31 mouse cellular contexts compared by ENCODE assay signal in the genomic region with DNA sequence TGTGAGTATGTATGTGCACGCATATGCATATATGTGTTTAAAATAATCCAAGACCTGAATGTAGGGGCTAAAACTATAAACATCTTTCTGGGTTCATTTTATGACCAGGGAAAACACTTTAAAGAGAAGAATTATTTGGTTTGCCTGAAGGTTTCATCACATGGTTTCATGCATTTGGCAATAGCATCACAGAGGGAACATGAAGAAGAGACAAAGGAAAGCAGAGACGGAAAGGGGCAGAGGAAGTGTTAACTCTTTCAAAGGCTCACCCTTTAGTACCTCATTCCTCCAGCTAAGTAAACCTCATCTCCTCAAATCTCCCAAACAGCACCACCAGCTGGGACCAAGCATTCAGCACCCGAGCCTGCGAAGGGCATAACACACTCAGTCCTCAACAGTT.
"Had no signal": no experiment of that assay in that cellular context is flagged by ENCODE, and none has a peak within 500 bp of the region (broad histone marks: within the 10 kb centered on the region; RNA-seq: fewer than 3 reads in every experiment).

No protein-coding gene starts in this region.

- H3K4me2 ChIP-seq: limb, embryonic 12.5 days; limb, embryonic 13.5 days; limb, embryonic 15.5 days; liver, embryonic 11.5 days; liver, embryonic 12.5 days; liver, embryonic 13.5 days; liver, embryonic 15.5 days; lung, embryonic 14.5 days; lung, embryonic 15.5 days; midbrain, embryonic 12.5 days; midbrain, embryonic 13.5 days; midbrain, embryonic 15.5 days; neural tube, embryonic 12.5 days had no signal

- H3K36me3 ChIP-seq: lung, embryonic 15.5 days; midbrain, embryonic 12.5 days; midbrain, embryonic 13.5 days; midbrain, embryonic 15.5 days; neural tube, embryonic 12.5 days had no signal

- DNase-seq: left cerebral cortex, postnatal 4 days; liver; liver, embryonic 13.5 days; liver, postnatal 0 days; lung, adult 18-20 months; lung, adult 2 months; lung, embryonic 14.5 days; lung, postnatal 10 days; lung, postnatal 14 days; lung, postnatal 36 days; lung, postnatal 4 days had no signal

- H3K9ac ChIP-seq: limb, embryonic 12.5 days; limb, embryonic 13.5 days; limb, embryonic 15.5 days; liver, embryonic 12.5 days; liver, embryonic 13.5 days; liver, embryonic 14.5 days; liver, embryonic 15.5 days; liver, postnatal 0 days; lung, embryonic 14.5 days; lung, embryonic 15.5 days; midbrain, embryonic 12.5 days; midbrain, embryonic 13.5 days; midbrain, embryonic 15.5 days; neural tube, embryonic 12.5 days had no signal

- H3K4me1 ChIP-seq: limb, embryonic 10.5 days; limb, embryonic 12.5 days; limb, embryonic 13.5 days; liver, embryonic 15.5 days; lung, embryonic 15.5 days; midbrain, embryonic 10.5 days; midbrain, embryonic 12.5 days; midbrain, embryonic 13.5 days; midbrain, embryonic 15.5 days; neural tube, embryonic 12.5 days had no signal

- H3K27ac ChIP-seq: left cerebral cortex, adult 2 months; limb, embryonic 10.5 days; limb, embryonic 12.5 days; limb, embryonic 13.5 days; limb, embryonic 15.5 days; liver, embryonic 12.5 days; liver, embryonic 13.5 days; liver, embryonic 14.5 days; liver, embryonic 15.5 days; lung, embryonic 15.5 days; macrophage; midbrain, embryonic 10.5 days; midbrain, embryonic 12.5 days; midbrain, embryonic 13.5 days; midbrain, embryonic 15.5 days; neural tube, embryonic 12.5 days had no signal

- H3K9me3 ChIP-seq: limb, embryonic 10.5 days; limb, embryonic 12.5 days; limb, embryonic 13.5 days; limb, embryonic 15.5 days; liver, embryonic 12.5 days; liver, embryonic 13.5 days; liver, embryonic 15.5 days; lung, embryonic 15.5 days; megakaryocyte, embryonic 14.5 days; midbrain, embryonic 10.5 days; midbrain, embryonic 12.5 days; midbrain, embryonic 13.5 days; midbrain, embryonic 15.5 days; neural tube, embryonic 12.5 days had no signal

- H3K27me3 ChIP-seq: limb, embryonic 12.5 days; limb, embryonic 13.5 days; limb, embryonic 15.5 days; liver, embryonic 12.5 days; liver, embryonic 13.5 days; liver, embryonic 15.5 days; lung, embryonic 15.5 days; megakaryocyte, embryonic 14.5 days; midbrain, embryonic 12.5 days; midbrain, embryonic 13.5 days; midbrain, embryonic 15.5 days; neural tube, embryonic 12.5 days had no signal

- ATAC-seq: liver, embryonic 12.5 days; liver, postnatal 0 days; lung, postnatal 0 days; midbrain, embryonic 13.5 days; midbrain, embryonic 15.5 days; midbrain, embryonic 16.5 days had no signal

- H3K4me3 ChIP-seq: left cerebral cortex, adult 2 months; limb, embryonic 10.5 days; limb, embryonic 12.5 days; limb, embryonic 13.5 days; limb, embryonic 15.5 days; liver, embryonic 12.5 days; liver, embryonic 13.5 days; liver, embryonic 15.5 days; lung, embryonic 15.5 days; megakaryocyte, embryonic 14.5 days; midbrain, embryonic 10.5 days; midbrain, embryonic 12.5 days; midbrain, embryonic 13.5 days; midbrain, embryonic 15.5 days; myocyte; neural tube, embryonic 12.5 days had no signal
